ENCODE assay signal across 15 mouse cellular contexts in the genomic region with DNA sequence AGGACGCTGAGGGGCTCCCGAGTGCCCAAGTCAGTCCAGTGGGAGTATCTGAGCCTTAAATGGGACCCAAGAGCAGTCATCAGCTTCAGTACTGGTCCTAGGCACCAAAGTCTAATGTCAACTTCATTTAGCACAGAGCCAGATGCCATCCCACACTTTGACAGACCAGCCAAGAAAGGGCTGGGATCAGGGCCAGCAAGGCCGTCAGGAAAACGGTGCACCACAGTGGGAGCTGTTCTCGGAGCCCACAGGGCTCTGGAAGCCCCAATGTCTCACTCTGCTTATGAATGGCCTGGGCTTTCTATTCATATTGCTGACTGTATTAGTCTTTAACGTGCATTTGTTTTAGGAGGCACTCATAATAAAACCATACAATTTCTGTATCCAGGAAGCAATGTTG. TPM values are rescaled to one million over a fixed set of nuclear protein-coding genes. Genes with fewer than 3 reads are reported as not detected.
A peak's percentile ranks its signal among the peaks of the same experiment; 100 is the strongest.
DNase-seq lines count a peak whose midpoint lies in the region; ATAC-seq lines count a peak whose summit lies in the region.
"Had no signal": no experiment of that assay in that cellular context is flagged by ENCODE, and none has a peak within 500 bp of the region (broad histone marks: within the 10 kb centered on the region; RNA-seq: fewer than 3 reads in every experiment).

No protein-coding gene starts in this region.

- no peak overlapping the region for H3K4me3 ChIP-seq in midbrain, embryonic 10.5 days
- H3K4me3 ChIP-seq in midbrain, embryonic 15.5 days: no peak overlapping the region
- H3K4me3 ChIP-seq: liver, embryonic 15.5 days had no signal

- 86% methylated on average over 6 of the region's 6 CpGs for WGBS in midbrain, embryonic 10.5 days
- 65% methylated on average over 6 of the region's 6 CpGs for WGBS in midbrain, embryonic 15.5 days

- H3K9ac ChIP-seq in midbrain, embryonic 15.5 days: no peak overlapping the region
- H3K9ac ChIP-seq: liver, embryonic 15.5 days had no signal

- intact Hi-C loops in heart, postnatal 25 days (cut with DNase I): no loop called here

- H3K4me1 ChIP-seq in midbrain, embryonic 10.5 days: peaks cover 46% of the 10 kb centered on the region
- H3K4me1 ChIP-seq in midbrain, embryonic 15.5 days: no peaks in the 10 kb centered on the region; the same call in 1 of the 2 replicates
- H3K4me1 ChIP-seq: liver, embryonic 15.5 days had no signal

- no peak overlapping the region for H3K4me2 ChIP-seq in midbrain, embryonic 15.5 days
- H3K4me2 ChIP-seq: liver, embryonic 15.5 days had no signal

- no peaks in the 10 kb centered on the region for H3K36me3 ChIP-seq in midbrain, embryonic 10.5 days
- H3K36me3 ChIP-seq in midbrain, embryonic 15.5 days (replicated peaks): no peaks in the 10 kb centered on the region
- H3K36me3 ChIP-seq: G1E; liver, embryonic 15.5 days had no signal

- no peaks in the 10 kb centered on the region for H3K9me3 ChIP-seq in midbrain, embryonic 10.5 days (replicated peaks)
- H3K9me3 ChIP-seq in midbrain, embryonic 15.5 days: no peaks in the 10 kb centered on the region
- H3K9me3 ChIP-seq: G1E; liver, embryonic 15.5 days had no signal

- peak overlapping the region; percentile 83 for H3K27ac ChIP-seq in midbrain, embryonic 10.5 days (replicated peaks)
- H3K27ac ChIP-seq in midbrain, embryonic 15.5 days: no peak overlapping the region
- H3K27ac ChIP-seq: liver, embryonic 15.5 days had no signal

- peak; percentile 13 to 25 for DNase-seq in heart, adult 18-20 months
- no peak for DNase-seq in heart, postnatal 25 days (ENCODE audit: low spot score)
- DNase-seq in midbrain, embryonic 10.5 days (ENCODE audit: low spot score): no peak
- DNase-seq in cerebellum, postnatal 10 days: peak; percentile 88 to 93
- DNase-seq in layer of hippocampus, postnatal 14 days (ENCODE audit: low spot score in 2 of 2): peak; percentile 39 to 54
- no peak for DNase-seq in natural killer cell, adult 2 months (ENCODE audit: low spot score in 2 of 2)
- no peak for DNase-seq in gastrocnemius, postnatal 25 days
- DNase-seq: kidney, adult 18-20 months; lung, postnatal 4 days; spleen, adult 18-20 months had no signal

- no peaks in the 10 kb centered on the region for H3K27me3 ChIP-seq in midbrain, embryonic 10.5 days (ENCODE audit: low read depth, poor library complexity, severe bottlenecking)
- H3K27me3 ChIP-seq in midbrain, embryonic 15.5 days (replicated peaks): no peaks in the 10 kb centered on the region
- H3K27me3 ChIP-seq: liver, embryonic 15.5 days had no signal

- no peak for ATAC-seq in midbrain, embryonic 15.5 days (replicated peaks)

RNA-seq across cellular contexts. Expression of a gene that starts 36.2 kb away (rescaled TPM):
- under 1 TPM; 0.30 to 0.31 TPM for total RNA-seq in heart, adult 18-20 months (2021)
- under 1 TPM; 0.47 to 0.56 TPM for total RNA-seq in heart, postnatal 25 days (2021)
- polyA plus RNA-seq in midbrain, embryonic 10.5 days (2016; fragmentation: Nextera tagmentation; extraction: Ambion mirVana): 0.67 and 0.73 TPM in 2 replicates
- 0.20 and 0.28 TPM in 2 replicates for polyA plus RNA-seq in midbrain, embryonic 15.5 days (2015; fragmentation: Nextera tagmentation; extraction: Ambion mirVana)
- total RNA-seq in layer of hippocampus, postnatal 14 days (2021): under 1 TPM; 0.23 to 0.26 TPM
- total RNA-seq in gastrocnemius, postnatal 25 days (2021): under 1 TPM; 0.08 to 0.11 TPM
- total RNA-seq: G1E; layer of hippocampus, adult 18-20 months had no signal
- polyA plus RNA-seq: C2C12; G1E; liver, embryonic 15.5 days had no signal

Comparison
In these comparisons a context has a peak if more than half of its experiments do, and no peak if none do; other contexts are left out.
1. DNase-seq: peak in heart, adult 18-20 months (2 of 2), cerebellum, postnatal 10 days (2 of 2) and layer of hippocampus, postnatal 14 days (2 of 2); none in heart, postnatal 25 days (single experiment), midbrain, embryonic 10.5 days (single experiment), natural killer cell, adult 2 months (0 of 2) and gastrocnemius, postnatal 25 days (single experiment).